Mouse (Mus musculus) intestine, postnatal 0 days (tissue): ENCODE data around the gene Mfsd11. TPM values are rescaled to one million over a fixed set of nuclear protein-coding genes. Genes with fewer than 3 reads are reported as not detected.

ENCODE experiments used
- ATAC-seq: fragments of 200-750 bp; cut with Nextera tagmentation; 2 replicates; pipeline ENCODE4 v1.8.0; 2017; ENCODE audit warnings: mild to moderate bottlenecking, moderate TSS enrichment, moderate library complexity
- H3K27ac ChIP-seq: fragments of 300-500 bp; sonication (generic); 2 replicates; pipeline ENCODE4 v1.5.1; 2014; ENCODE audit warnings: mild to moderate bottlenecking, low read depth, low read length, moderate library complexity
- H3K27me3 ChIP-seq: fragments of 300-500 bp; sonication (generic); replicated peaks from 2 replicates; pipeline ENCODE4 v1.6.1; 2014; ENCODE audit warnings: low read length, mixed read lengths; ENCODE audit not compliant: control insufficient read depth, insufficient read depth
- H3K36me3 ChIP-seq: fragments of 300-500 bp; sonication (generic); 2 replicates; pipeline ENCODE4 v1.6.1; 2014; ENCODE audit warnings: mild to moderate bottlenecking, moderate library complexity; ENCODE audit not compliant: control insufficient read depth, insufficient read depth
- H3K4me1 ChIP-seq: fragments of 300-500 bp; sonication (generic); replicated peaks from 2 replicates; pipeline ENCODE4 v1.6.1; 2014; ENCODE audit warnings: antibody characterized with exemption, low read length, mixed read lengths; ENCODE audit not compliant: control insufficient read depth, insufficient read depth
- H3K4me2 ChIP-seq: fragments of 300-500 bp; sonication (generic); replicated peaks from 2 replicates; pipeline ENCODE4 v1.6.1; 2014; ENCODE audit warnings: low read depth, mild to moderate bottlenecking, moderate library complexity
- H3K4me3 ChIP-seq: fragments of 300-500 bp; sonication (generic); 2 replicates; pipeline ENCODE4 v1.5.1; 2014; ENCODE audit warnings: low read depth, low read length
- H3K9ac ChIP-seq: fragments of 300-500 bp; sonication (generic); 2 replicates; pipeline ENCODE4 v1.6.1; 2014; ENCODE audit warnings: mild to moderate bottlenecking, low read depth, low read length
- H3K9me3 ChIP-seq: fragments of 300-500 bp; sonication (generic); 2 replicates; pipeline ENCODE4 v1.6.1; 2016; ENCODE audit warnings: mixed run types; ENCODE audit not compliant: control insufficient read depth
- CTCF ChIP-seq: sonication (generic); IDR thresholded peaks from 2 replicates; pipeline ENCODE4 v1.5.1; 2016; ENCODE audit warnings: low read depth, mild to moderate bottlenecking, control low read depth, antibody characterized with exemption, moderate library complexity
- whole genome bisulfite sequencing: fragments of 180-500 bp; shearing (Covaris S2); extraction: QIAGEN DNeasy Blood & Tissue Kit; methylation state at CpG from one replicate; pipeline ENCODE4 v1.1.7; 2014; 5-methylcytosine and 5-hydroxymethylcytosine counted together
- polyA plus RNA-seq: library from polyadenylated mRNA; unstranded; fragments of >200 nt; fragmentation: Nextera tagmentation; extraction: Ambion mirVana; gene quantifications from 2 replicates; pipeline ENCODE4 v1.2.1, GENCODE M21; 2015

The Mfsd11 gene
- polyA plus RNA-seq, 1 experiment from 2014 or later: 100 TPM

GRCm38 (mm10) chr11:116826550-116827504 lies 25.4 kb upstream of the Mfsd11 start:
- Histone ChIP-seq H3K4me2 (peak overlapping the region; percentile 83), H3K4me3 (peak overlapping the region; percentile 75), H3K27ac (peak overlapping the region; percentile 82), H3K36me3 (peaks cover 5% of the 10 kb centered on the region), H3K9ac (peak overlapping the region; percentile 80), H3K27me3 (no peaks in the 10 kb centered on the region), H3K4me1 (peaks cover 4% of the 10 kb centered on the region), H3K9me3 (no peaks in the 10 kb centered on the region)
- ATAC-seq: 0 out of 2 replicates have a peak, but pooled peaks have one; percentile 1
- WGBS: 42% methylated on average over 17 of the region's 17 CpGs
- no peak for TF ChIP-seq CTCF

DNA sequence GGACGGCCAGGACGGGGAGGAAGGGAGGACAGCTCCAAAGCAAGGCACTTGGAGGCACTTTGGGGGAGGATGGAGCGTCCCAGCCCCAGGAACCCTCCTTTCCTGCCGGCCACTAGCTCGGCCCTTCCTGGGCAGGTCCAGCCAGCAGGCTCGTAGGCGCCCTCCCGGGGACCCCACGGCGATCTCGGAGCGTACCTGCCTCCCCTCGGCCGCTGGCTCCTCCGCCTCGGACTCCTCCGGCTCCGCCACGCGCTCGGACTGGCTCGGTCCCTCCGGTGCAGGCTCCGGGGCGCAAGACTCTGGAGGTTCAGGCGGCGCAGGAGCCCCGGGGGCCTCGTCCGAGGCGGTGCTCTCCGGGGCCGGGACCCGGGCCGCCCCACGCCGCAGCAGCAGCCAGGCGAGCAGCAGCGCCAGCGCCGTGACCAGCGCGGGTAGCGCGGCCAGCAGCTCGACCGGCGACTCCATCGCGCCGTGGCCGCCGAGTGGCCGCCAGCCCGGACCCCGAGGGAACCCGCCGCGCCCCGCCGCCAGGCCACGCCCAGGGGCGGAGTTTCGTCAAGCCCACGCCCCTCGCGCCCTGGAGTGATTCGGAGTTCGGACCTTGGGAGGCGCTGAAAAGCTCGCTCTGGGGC lies 24.6 kb upstream of the Mfsd11 start, which contains the start of gene Mxra7:
Gene Mxra7, minus strand, starts transcription at position 513 of the 632 bp plus-strand sequence.
- H3K4me1 ChIP-seq: peaks cover 4% of the 10 kb centered on the region
- peak within 1 kb of the TSS; percentile 83 for H3K4me2 ChIP-seq
- H3K36me3 ChIP-seq: peaks cover 10% of the 10 kb centered on the region
- peak; percentile 69 for ATAC-seq
- under 1% methylated on average over 67 of the region's 71 CpGs for WGBS
- no peaks in the 10 kb centered on the region for H3K27me3 ChIP-seq
- peak within 1 kb of the TSS; percentile 80 for H3K9ac ChIP-seq
- TF ChIP-seq CTCF: peak; percentile 37; the same call in 1 of the 2 replicates
- no peaks in the 10 kb centered on the region for H3K9me3 ChIP-seq
- H3K4me3 ChIP-seq: peak within 1 kb of the TSS; percentile 75
- H3K27ac ChIP-seq: peak within 1 kb of the TSS; percentile 82

DNA sequence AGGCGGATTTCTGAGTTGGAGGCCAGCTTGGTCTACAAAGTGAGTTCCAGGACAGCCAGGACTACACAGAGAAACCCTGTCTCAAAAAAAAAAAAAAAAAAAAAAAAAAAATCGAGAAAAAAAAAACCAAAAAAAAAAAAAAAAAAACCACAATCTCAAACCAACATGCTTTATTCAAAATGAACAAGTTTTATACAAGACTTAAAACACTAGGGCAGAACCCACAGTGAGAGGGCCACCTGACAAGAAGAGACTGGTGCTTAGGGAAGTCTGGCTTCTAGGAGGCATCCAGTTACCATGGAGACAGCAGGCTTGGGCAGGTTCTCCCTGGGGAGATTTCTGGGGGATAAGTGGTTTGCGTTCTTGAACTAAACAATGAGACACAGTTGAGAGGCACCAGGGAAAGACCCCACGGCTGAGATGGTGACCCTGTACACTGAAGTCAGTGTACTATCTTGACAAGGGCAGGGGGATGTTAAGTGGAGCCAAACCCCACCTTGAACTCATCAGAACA lies 20.0 kb upstream of the Mfsd11 start:
- H3K4me2 ChIP-seq: no peak overlapping the region
- peaks cover 42% of the 10 kb centered on the region for H3K36me3 ChIP-seq
- no peak overlapping the region for H3K9ac ChIP-seq
- ATAC-seq: no peak
- H3K4me3 ChIP-seq: no peak overlapping the region
- no peak for TF ChIP-seq CTCF
- peaks cover 4% of the 10 kb centered on the region for H3K4me1 ChIP-seq
- no peak overlapping the region for H3K27ac ChIP-seq
- WGBS: 42% methylated on average over 4 of the region's 4 CpGs
- H3K9me3 ChIP-seq: no peaks in the 10 kb centered on the region
- no peaks in the 10 kb centered on the region for H3K27me3 ChIP-seq

- Histone ChIP-seq H3K27ac (no peak overlapping the region), H3K27me3 (no peaks in the 10 kb centered on the region), H3K4me2 (no peak overlapping the region), H3K36me3 (peaks cover 66% of the 10 kb centered on the region), H3K4me3 (no peak overlapping the region), H3K9ac (no peak overlapping the region), H3K9me3 (no peaks in the 10 kb centered on the region), H3K4me1 (no peaks in the 10 kb centered on the region)
- no peak for TF ChIP-seq CTCF
- 89% methylated on average over 1 of the region's 1 CpGs for WGBS
- no peak for ATAC-seq
Measured at GRCm38 (mm10) chr11:116834954-116835353, 17.3 kb upstream of the Mfsd11 start.

DNA sequence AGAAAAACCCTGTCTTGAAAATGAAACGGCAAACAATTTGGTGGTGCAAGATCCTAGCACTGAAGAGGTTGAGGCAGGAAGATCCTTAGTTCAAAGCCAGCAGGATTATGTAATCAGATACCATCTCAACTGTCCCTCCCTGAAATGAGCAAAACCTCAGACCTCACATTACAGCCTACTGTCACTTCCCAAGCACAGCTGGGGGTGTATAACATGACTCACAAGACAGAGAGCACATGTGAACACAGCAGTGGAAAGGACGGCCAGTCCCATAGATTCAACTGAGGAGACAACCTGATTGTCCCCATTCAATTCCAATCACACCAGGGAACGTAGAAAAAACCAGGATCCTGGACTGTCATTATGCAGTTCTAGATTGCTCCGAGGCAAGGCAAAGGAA lies 16.0 kb upstream of the Mfsd11 start:
- Histone ChIP-seq H3K36me3 (peaks cover 72% of the 10 kb centered on the region), H3K4me3 (no peak overlapping the region), H3K4me1 (peaks cover 9% of the 10 kb centered on the region; the same call in 1 of the 2 replicates), H3K27ac (no peak overlapping the region), H3K4me2 (no peak overlapping the region), H3K9me3 (no peaks in the 10 kb centered on the region), H3K9ac (no peak overlapping the region), H3K27me3 (no peaks in the 10 kb centered on the region)
- 91% methylated on average over 4 of the region's 4 CpGs for WGBS
- no peak for TF ChIP-seq CTCF
- no peak for ATAC-seq

- peaks cover 68% of the 10 kb centered on the region for H3K36me3 ChIP-seq
- peak; percentile 39 for TF ChIP-seq CTCF
- no peak for ATAC-seq
- H3K9ac ChIP-seq: no peak overlapping the region
- no peaks in the 10 kb centered on the region for H3K9me3 ChIP-seq
- no peaks in the 10 kb centered on the region for H3K27me3 ChIP-seq
- H3K4me3 ChIP-seq: no peak overlapping the region
- 88% methylated on average over 10 of the region's 10 CpGs for WGBS
- H3K4me1 ChIP-seq: peaks cover 11% of the 10 kb centered on the region; the same call in 1 of the 2 replicates
- no peak overlapping the region for H3K4me2 ChIP-seq
- H3K27ac ChIP-seq: no peak overlapping the region
Measured at GRCm38 (mm10) chr11:116837441-116837840, 14.8 kb upstream of the Mfsd11 start.
